Mouse (Mus musculus): ENCODE measurements around the gene Golga7b. TPM values are rescaled to one million over a fixed set of nuclear protein-coding genes. Genes with fewer than 3 reads are reported as not detected.

Gene Golga7b
- 0.13 and 0.34 TPM in 2 replicates for polyA plus RNA-seq (2015; fragmentation: Nextera tagmentation; extraction: Ambion mirVana)

DNA sequence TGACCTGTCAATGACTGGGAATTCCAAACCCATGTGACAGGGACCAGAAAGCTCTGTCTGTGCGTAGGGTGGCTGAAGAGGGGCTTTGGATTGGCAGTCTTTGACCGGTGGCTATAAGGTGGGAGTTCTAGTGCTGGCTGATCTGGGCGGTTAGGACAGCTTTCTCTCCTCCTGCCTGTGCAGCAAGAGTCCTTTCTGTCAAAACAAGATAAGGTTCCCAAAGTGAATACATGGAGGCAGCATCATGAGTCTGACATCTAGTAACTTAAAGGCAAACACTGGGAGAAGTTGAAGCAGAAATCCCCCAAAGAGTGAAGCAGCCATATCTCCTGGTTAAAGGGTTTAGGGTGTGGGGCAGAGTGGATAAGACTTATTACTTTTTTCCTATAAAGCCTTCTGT is at the start of gene Golga7b:
Gene Golga7b (plus strand): TSS at position 56 of the 400 bp plus-strand sequence.
- H3K27me3 ChIP-seq = peaks cover 7% of the 10 kb centered on the region
- H3K4me1 ChIP-seq = no peaks in the 10 kb centered on the region
- no peak within 1 kb of the TSS for H3K4me2 ChIP-seq
- no peaks in the 10 kb centered on the region for H3K9me3 ChIP-seq (replicated peaks)
- 79% methylated on average over 3 of the region's 3 CpGs for WGBS
- no peak for ATAC-seq (replicated peaks; ENCODE audit: low FRiP score)
- no peak within 1 kb of the TSS for H3K4me3 ChIP-seq (replicated peaks)
- H3K27ac ChIP-seq = no peak within 1 kb of the TSS
- no peak within 1 kb of the TSS for H3K9ac ChIP-seq
- no peaks in the 10 kb centered on the region for H3K36me3 ChIP-seq

DNA sequence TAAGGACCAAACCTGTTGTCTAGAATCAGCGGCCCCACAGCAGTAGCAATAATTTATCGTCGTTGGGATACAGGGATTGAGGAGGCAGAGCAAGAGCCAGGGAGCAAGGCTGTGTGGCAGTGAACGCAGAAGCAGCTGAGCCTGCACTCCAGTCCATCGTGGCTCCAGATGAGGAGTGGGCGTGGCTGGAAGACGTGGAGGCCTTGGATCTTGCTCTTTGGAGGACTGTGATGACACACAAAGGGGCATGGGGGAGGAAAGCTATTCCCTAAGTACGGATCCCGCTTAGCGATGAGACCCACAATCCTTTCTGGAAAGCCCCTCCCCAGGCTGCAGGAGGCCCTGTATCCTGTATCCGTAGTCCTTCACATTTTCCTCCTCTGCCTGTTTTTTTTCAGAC is 49.3 kb upstream of the Golga7b start:
- Histone ChIP-seq H3K9ac (no peak overlapping the region), H3K36me3 (peaks cover 5% of the 10 kb centered on the region; the same call in 1 of the 2 replicates), H3K4me3 (replicated peaks) (no peak overlapping the region), H3K4me2 (no peak overlapping the region), H3K27me3 (peaks cover 57% of the 10 kb centered on the region), H3K4me1 (peaks cover 37% of the 10 kb centered on the region), H3K9me3 (replicated peaks) (no peaks in the 10 kb centered on the region), H3K27ac (no peak overlapping the region)
- ATAC-seq (replicated peaks; ENCODE audit: low FRiP score) = no peak
- 36% methylated on average over 11 of the region's 11 CpGs for WGBS

DNA sequence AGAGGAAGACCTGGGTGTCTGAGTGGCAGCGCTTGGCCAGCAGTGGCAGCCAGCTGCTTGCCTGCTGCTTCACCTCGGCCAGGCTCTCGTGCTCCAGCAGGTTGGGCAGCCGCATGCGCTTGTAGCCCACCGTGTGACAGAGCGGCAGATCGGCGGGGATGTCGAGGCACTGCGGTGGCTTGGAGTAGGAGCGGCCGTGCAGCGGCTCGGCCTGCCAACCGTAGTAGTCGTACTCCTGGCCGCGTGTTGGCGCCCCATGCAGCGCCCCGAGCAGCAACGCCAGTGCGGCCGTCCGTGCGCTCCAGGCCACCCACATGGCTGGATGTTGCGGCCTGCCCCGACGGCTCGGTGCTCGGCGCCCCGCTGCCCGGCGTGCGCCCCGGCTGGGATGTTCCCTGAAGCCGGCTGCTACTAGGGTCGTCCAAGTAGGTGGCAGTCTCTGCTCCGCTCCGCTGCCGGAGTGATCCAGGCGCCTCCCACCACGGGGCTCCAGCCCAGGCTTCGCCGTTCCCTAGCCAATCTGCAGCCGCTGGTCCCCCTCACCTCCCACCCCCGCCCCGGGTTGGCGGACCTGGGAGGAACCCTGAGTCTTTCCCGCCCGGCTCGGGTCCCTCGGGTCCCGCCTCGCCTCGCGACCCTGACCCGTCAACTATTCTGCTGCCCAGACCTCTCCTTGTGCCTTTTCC is 45.5 kb upstream of the Golga7b start, which contains the start of gene Sfrp5:
Gene Sfrp5 (minus strand): TSS at position 557 of the 686 bp plus-strand sequence.
- no peak within 1 kb of the TSS for H3K27ac ChIP-seq
- H3K36me3 ChIP-seq = no peaks in the 10 kb centered on the region
- H3K4me3 ChIP-seq (replicated peaks) = peak within 1 kb of the TSS; percentile 29
- peak; percentile 46; the same call in 1 of the 2 replicates for ATAC-seq (replicated peaks; ENCODE audit: low FRiP score)
- H3K9me3 ChIP-seq (replicated peaks) = no peaks in the 10 kb centered on the region
- H3K4me2 ChIP-seq = peak within 1 kb of the TSS; percentile 54
- H3K9ac ChIP-seq = 0 out of 2 replicates have a peak within 1 kb of the TSS, but pooled peaks have one; percentile 21
- 1% methylated on average over 60 of the region's 60 CpGs for WGBS
- peaks cover 28% of the 10 kb centered on the region for H3K4me1 ChIP-seq
- H3K27me3 ChIP-seq = peaks cover 77% of the 10 kb centered on the region

DNA sequence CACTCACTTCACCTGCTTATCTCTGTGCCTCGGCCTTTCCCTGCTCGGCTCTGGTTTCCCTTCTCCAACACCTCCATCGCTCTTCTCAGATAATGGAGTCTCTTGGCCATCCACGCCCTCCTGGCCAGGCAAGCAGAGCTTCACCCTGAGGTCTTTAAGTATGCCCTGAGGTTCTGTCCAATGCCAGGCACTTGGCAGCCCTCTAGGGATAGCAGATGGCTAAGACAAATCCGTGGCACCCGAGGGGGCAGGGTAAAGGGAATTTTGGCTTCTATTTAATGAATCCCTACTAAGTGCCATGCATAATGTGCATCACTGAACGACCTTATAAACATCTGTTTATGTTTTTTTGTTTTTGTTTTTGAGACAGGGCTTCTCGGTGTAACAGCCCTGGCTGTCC is 44.9 kb upstream of the Golga7b start:
- H3K9ac ChIP-seq = 0 out of 2 replicates have a peak overlapping the region, but pooled peaks have one; percentile 21
- peaks cover 25% of the 10 kb centered on the region for H3K4me1 ChIP-seq
- no peak for ATAC-seq (replicated peaks; ENCODE audit: low FRiP score)
- no peak overlapping the region for H3K27ac ChIP-seq
- no peaks in the 10 kb centered on the region for H3K9me3 ChIP-seq (replicated peaks)
- H3K4me3 ChIP-seq (replicated peaks) = no peak overlapping the region
- peaks cover 79% of the 10 kb centered on the region for H3K27me3 ChIP-seq
- WGBS = 43% methylated on average over 8 of the region's 8 CpGs
- no peaks in the 10 kb centered on the region for H3K36me3 ChIP-seq
- H3K4me2 ChIP-seq = peak overlapping the region; percentile 54

- no peak overlapping the region for H3K9ac ChIP-seq
- no peak for ATAC-seq (replicated peaks; ENCODE audit: low FRiP score)
- H3K4me3 ChIP-seq (replicated peaks) = no peak overlapping the region
- no peak overlapping the region for H3K27ac ChIP-seq
- H3K4me1 ChIP-seq = peaks cover 20% of the 10 kb centered on the region
- WGBS = 85% methylated on average over 4 of the region's 4 CpGs
- H3K27me3 ChIP-seq = peaks cover 61% of the 10 kb centered on the region
- H3K4me2 ChIP-seq = no peak overlapping the region
- H3K36me3 ChIP-seq = no peaks in the 10 kb centered on the region
- no peaks in the 10 kb centered on the region for H3K9me3 ChIP-seq (replicated peaks)
These were observed 43.1 kb upstream of the Golga7b start for GRCm38 (mm10) chr19:42204306-42204705.

- 84% methylated on average over 8 of the region's 8 CpGs for WGBS
- no peak overlapping the region for H3K27ac ChIP-seq
- no peak for ATAC-seq (replicated peaks; ENCODE audit: low FRiP score)
These were observed 42.2 kb upstream of the Golga7b start for GRCm38 (mm10) chr19:42205201-42205600.

DNA sequence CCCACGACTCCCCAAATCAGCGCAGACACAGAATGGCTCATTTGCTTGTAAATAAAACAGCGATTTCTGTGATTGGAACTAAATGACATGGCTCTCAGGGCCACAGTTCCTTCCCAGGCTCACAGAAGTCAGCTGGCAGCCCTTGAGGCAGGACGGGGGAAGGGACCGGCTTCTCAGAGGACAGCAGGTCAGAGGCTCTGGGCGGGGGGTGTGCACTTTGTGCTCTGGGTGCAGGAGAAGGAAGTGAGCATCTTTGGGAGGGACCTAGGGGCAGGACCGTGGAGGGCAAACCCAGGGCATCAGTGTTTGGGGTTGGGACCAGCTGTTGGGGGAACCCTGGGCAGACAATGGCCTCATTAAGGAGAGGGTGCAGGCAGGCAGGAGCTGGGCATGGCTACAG is 37.9 kb upstream of the Golga7b start:
- 0 out of 2 replicates have a peak, but pooled peaks cover 13% of the 10 kb centered on the region for H3K27me3 ChIP-seq
- no peak for ATAC-seq (replicated peaks; ENCODE audit: low FRiP score)
- H3K9ac ChIP-seq = no peak overlapping the region
- no peak overlapping the region for H3K4me3 ChIP-seq (replicated peaks)
- 48% methylated on average over 7 of the region's 7 CpGs for WGBS
- H3K27ac ChIP-seq = no peak overlapping the region
- H3K9me3 ChIP-seq (replicated peaks) = no peaks in the 10 kb centered on the region
- no peaks in the 10 kb centered on the region for H3K36me3 ChIP-seq
- H3K4me2 ChIP-seq = no peak overlapping the region
- H3K4me1 ChIP-seq = 0 out of 2 replicates have a peak, but pooled peaks cover 4% of the 10 kb centered on the region

More at GRCm38 (mm10) chr19:42205201-42205600, 42.2 kb upstream of the Golga7b start:
- Histone ChIP-seq H3K36me3 (no peaks in the 10 kb centered on the region), H3K9ac (no peak overlapping the region), H3K4me3 (replicated peaks) (no peak overlapping the region), H3K9me3 (replicated peaks) (no peaks in the 10 kb centered on the region), H3K4me2 (no peak overlapping the region), H3K27me3 (peaks cover 56% of the 10 kb centered on the region), H3K4me1 (peaks cover 16% of the 10 kb centered on the region)

DNA sequence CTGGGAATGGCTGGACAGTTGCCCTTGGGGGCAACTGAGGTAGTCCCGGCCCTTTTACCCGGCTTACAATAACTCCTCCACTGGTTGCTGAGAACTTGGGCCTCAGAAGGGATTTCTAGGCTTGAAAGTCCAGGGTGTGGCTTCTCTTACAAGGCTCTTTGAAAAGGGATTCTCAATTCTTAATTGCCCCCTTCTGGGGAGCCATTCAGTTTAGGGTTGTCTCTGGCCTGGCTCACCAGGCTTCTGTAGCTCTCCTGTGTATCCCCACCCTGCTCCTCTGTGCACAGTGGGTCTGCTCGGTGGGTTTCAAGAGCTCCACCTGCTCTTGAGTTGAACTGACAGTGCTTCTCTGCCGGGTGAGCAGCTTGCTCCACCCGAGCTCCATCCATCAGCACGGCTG is 37.4 kb upstream of the Golga7b start:
- WGBS = 70% methylated on average over 6 of the region's 6 CpGs
- Histone ChIP-seq H3K9ac (no peak overlapping the region), H3K4me3 (replicated peaks) (no peak overlapping the region)

GRCm38 (mm10) chr19:42211936-42212335 is 35.4 kb upstream of the Golga7b start:
- Histone ChIP-seq H3K9me3 (replicated peaks) (no peaks in the 10 kb centered on the region), H3K27me3 (0 out of 2 replicates have a peak, but pooled peaks cover 7% of the 10 kb centered on the region), H3K4me3 (replicated peaks) (no peak overlapping the region), H3K4me1 (0 out of 2 replicates have a peak, but pooled peaks cover 4% of the 10 kb centered on the region), H3K9ac (no peak overlapping the region), H3K27ac (no peak overlapping the region), H3K4me2 (no peak overlapping the region), H3K36me3 (no peaks in the 10 kb centered on the region)
- no peak for ATAC-seq (replicated peaks; ENCODE audit: low FRiP score)
- 35% methylated on average over 8 of the region's 8 CpGs for WGBS

More for the DNA sequence above, 37.4 kb upstream of the Golga7b start:
- Histone ChIP-seq H3K27ac (no peak overlapping the region), H3K9me3 (replicated peaks) (no peaks in the 10 kb centered on the region), H3K4me1 (0 out of 2 replicates have a peak, but pooled peaks cover 4% of the 10 kb centered on the region), H3K36me3 (no peaks in the 10 kb centered on the region), H3K27me3 (0 out of 2 replicates have a peak, but pooled peaks cover 11% of the 10 kb centered on the region), H3K4me2 (no peak overlapping the region)
- no peak for ATAC-seq (replicated peaks; ENCODE audit: low FRiP score)

DNA sequence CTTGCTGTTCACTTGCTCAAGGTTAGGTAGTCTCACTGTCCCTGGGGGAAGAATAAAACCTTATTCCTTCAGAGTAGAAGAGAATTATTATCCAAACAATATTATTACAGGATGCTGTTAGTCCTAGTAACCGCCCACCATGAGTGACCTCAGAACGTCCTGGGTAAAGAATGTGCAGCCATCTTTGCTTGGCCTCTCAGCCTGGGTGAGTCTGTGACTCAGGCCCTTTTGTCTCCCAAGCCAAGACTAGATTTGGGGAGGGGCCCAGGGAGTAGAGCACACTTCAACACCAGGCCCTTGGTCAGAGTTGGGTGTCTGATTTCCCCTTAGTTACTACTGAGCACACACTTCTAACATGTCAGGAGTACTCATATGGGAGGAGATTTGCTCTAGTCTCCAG is 32.8 kb upstream of the Golga7b start:
- H3K9ac ChIP-seq = no peak overlapping the region
- H3K27me3 ChIP-seq = 0 out of 2 replicates have a peak, but pooled peaks cover 3% of the 10 kb centered on the region
- WGBS = 77% methylated on average over 2 of the region's 2 CpGs
- H3K9me3 ChIP-seq (replicated peaks) = no peaks in the 10 kb centered on the region; the same call in 1 of the 2 replicates
- ATAC-seq (replicated peaks; ENCODE audit: low FRiP score) = no peak
- 0 out of 2 replicates have a peak, but pooled peaks cover 4% of the 10 kb centered on the region for H3K4me1 ChIP-seq
- H3K4me3 ChIP-seq (replicated peaks) = no peak overlapping the region
- no peaks in the 10 kb centered on the region for H3K36me3 ChIP-seq
- H3K4me2 ChIP-seq = no peak overlapping the region
- no peak overlapping the region for H3K27ac ChIP-seq

DNA sequence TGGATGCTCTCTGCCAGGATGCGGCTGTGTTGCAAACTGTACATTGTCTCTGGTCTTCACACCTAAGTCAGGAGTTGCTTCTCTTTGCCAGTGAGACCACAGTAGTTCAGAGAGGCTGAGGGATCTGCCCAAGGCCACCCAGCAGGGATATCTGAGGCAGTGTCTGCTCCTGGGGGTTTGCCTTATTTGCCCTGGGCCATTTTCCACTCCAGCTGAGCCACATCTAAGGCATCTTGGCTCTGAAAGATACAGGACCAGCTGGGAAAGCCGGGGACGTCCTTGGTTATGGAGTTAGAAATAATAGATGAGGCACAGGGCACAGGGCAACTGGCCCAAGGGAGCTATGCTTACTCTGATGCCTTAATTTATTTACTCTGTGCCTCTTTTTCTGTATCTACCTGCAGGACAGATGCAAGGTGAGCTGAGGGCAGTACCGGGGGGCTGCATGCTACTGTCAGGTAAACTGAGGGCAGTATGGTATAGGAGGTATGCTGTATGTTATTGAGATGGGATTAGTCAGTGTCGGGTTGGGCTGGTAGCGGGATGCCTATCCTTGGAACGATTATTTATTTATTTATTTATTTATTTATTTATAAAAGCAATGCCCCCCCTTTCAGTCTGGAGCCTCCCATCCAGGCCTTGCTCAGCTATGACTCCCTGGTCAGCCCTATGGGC is 30.5 kb upstream of the Golga7b start:
- Histone ChIP-seq H3K4me1 (0 out of 2 replicates have a peak, but pooled peaks cover 3% of the 10 kb centered on the region), H3K27ac (no peak overlapping the region), H3K36me3 (no peaks in the 10 kb centered on the region), H3K27me3 (no peaks in the 10 kb centered on the region), H3K4me2 (no peak overlapping the region), H3K4me3 (replicated peaks) (no peak overlapping the region), H3K9ac (no peak overlapping the region), H3K9me3 (replicated peaks) (no peaks in the 10 kb centered on the region; the same call in 1 of the 2 replicates)
- WGBS = 69% methylated on average over 7 of the region's 7 CpGs
- ATAC-seq (replicated peaks; ENCODE audit: low FRiP score) = no peak

- no peaks in the 10 kb centered on the region for H3K27me3 ChIP-seq
- no peak for ATAC-seq (replicated peaks; ENCODE audit: low FRiP score)
- no peak overlapping the region for H3K4me2 ChIP-seq
- no peaks in the 10 kb centered on the region for H3K36me3 ChIP-seq
- 17% methylated on average over 2 of the region's 2 CpGs for WGBS
- no peak overlapping the region for H3K9ac ChIP-seq
- H3K4me1 ChIP-seq = no peaks in the 10 kb centered on the region
- no peak overlapping the region for H3K27ac ChIP-seq
- H3K9me3 ChIP-seq (replicated peaks) = no peaks in the 10 kb centered on the region; the same call in 1 of the 2 replicates
- H3K4me3 ChIP-seq (replicated peaks) = no peak overlapping the region
These were observed 30.0 kb upstream of the Golga7b start for GRCm38 (mm10) chr19:42217374-42217763.

All from kidney, embryonic 15.5 days (tissue).